Mouse (Mus musculus) liver, embryonic 14.5 days (tissue): ENCODE measurements at regions not wholly inside any gene's neighbourhood (a gene's known extent, or its start where the extent isn't known, plus 50 kb on each side); places are given as distances from the start of the nearest gene placed in this dataset.

ENCODE experiments used
- CTCF ChIP-seq: IDR thresholded peaks from 2 replicates; pipeline ENCODE4 v1.5.1; 2016; ENCODE audit warnings: antibody characterized with exemption, low read depth, control low read depth
- EP300 ChIP-seq: IDR thresholded peaks from 2 replicates; pipeline ENCODE4 v1.6.1; 2016; ENCODE audit warnings: antibody characterized with exemption, low read depth

- no peak for TF ChIP-seq CTCF
- TF ChIP-seq EP300, result no peak
Measured at GRCm38 (mm10) chr9:49927281-49927680, 128.6 kb upstream of the Ncam1 start.
